Mouse (Mus musculus): ENCODE data around the gene Lmbrd1.
"Not testable (repeated sequence)": the region's sequence is repeated elsewhere in the genome, so short reads cannot be mapped to it uniquely, and the experiment has no call there.

The Lmbrd1 gene

DNA sequence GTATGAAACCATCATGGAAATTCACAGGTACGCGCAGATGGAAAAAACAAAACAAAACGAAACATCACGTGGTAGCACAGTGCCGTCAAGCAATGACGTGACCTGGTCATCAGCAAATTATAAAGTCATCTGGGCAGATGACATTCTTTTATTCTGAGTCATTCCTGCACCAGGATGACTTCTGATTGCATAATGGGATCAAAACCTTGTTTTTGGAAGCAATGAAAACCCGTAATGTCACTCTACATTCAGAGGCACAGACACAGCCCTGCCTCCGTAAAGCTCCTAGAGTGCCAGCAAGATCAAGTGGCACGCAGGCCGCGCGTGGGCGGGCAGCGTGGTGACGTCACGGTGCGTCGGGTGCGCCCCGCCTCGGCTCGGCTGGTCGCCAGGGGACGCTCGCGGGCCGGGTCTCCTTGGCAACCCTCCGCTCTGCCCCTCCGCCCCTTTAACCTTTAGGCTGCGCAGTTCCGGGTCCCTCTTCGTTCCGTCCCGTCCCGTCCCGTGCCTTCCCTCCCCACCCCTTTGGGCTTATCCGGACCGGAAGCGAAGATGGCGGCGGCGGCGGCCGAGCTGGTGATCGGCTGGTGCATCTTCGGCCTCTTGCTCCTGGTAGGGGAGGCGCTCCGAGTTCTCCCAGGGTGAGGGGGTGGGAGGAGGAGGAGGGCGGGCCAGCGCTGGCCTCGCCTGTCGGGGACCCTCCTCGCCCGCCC lies at the start of gene Lmbrd1:
Lmbrd1 (plus strand) TSS at position 426 of the 713 bp plus-strand sequence.
- POLR2A ChIA-PET, result interaction anchor here in 2 of 4 experiments (0.6 to 1.1 kb wide), 2 partner anchors 16 to 55 kb away, joined by 3 to 7 read pairs; no protein-coding TSS in a partner anchor
- CTCF ChIA-PET, result interaction anchor here in 3 of 4 experiments (0.7 to 1.2 kb wide), 3 partner anchors 45 to 367 kb away, joined by 3 to 4 read pairs (median 3); no protein-coding TSS in a partner anchor

DNA sequence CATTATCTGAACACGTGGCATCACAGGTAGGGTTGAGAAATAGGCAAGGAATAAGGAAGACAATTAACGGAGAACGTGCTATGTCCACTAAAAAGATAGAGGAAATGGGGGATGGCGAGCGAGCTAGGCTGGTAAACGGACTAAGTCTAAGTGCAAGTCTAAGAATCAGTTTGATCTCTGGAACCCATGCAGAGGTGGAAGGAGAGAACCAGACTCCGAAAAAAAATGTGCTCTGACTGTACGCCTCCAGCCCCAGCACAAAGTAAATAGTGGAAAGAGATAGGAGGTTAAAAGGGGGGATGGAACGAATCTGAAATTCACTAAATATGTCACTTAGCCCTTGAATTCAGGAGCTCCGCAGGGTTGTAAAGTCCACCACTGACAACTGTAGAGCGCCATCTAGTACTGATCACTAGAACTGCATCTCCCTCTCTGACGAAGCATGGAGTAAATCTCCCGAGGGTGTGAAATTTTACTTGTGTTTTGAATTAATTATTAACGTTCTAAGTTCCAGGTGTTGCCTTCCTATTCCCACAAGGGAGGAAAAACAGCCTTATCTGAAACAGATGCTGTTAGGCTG lies 44.8 kb upstream of the Lmbrd1 start:
- POLR2A ChIA-PET, result interaction anchor here in 1 of 4 experiments (0.5 kb wide), 1 partner anchor 255 kb away, joined by 4 read pairs; no protein-coding TSS in a partner anchor
- CTCF ChIA-PET, result interaction anchor here (0.6 to 2.3 kb wide), 18 partner anchors 10 to 645 kb away, joined by 3 to 12 read pairs (median 4); partner anchors contain the start of gene Lmbrd1 (in 1 of the 4)

- POLR2A ChIA-PET, result no interaction called here
- CTCF ChIA-PET, result interaction anchor here in 1 of 4 experiments (1.7 kb wide), 1 partner anchor 16 kb away, joined by 6 read pairs; no protein-coding TSS in a partner anchor
These were observed 28.3 kb upstream of the Lmbrd1 start for GRCm38 (mm10) chr1:24650100-24650499.

DNA sequence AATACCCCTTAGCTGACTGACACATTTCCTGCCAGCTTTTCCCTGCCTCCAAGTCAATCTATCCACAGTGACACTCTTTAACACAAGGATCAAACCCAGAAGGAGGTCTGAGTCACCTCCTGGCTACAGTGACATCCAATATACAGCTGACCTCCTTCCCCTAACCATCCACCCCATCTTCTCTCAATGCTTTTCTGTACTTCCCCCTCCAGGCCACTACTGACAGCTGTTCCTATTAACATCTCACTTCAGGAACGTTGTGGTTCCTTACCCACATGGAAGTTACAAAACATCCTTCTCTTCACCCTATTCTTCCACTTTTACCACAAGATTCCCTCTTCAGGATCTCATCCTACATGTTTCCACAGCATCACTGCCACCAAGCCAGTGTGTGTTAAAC lies 18.5 kb upstream of the Lmbrd1 start:
- ChIA-PET CTCF (no interaction called here), POLR2A (no interaction called here)

- POLR2A ChIA-PET, CTCF ChIA-PET: not testable (repeated sequence)
These were observed 17.8 kb upstream of the Lmbrd1 start for GRCm38 (mm10) chr1:24660662-24661061.

DNA sequence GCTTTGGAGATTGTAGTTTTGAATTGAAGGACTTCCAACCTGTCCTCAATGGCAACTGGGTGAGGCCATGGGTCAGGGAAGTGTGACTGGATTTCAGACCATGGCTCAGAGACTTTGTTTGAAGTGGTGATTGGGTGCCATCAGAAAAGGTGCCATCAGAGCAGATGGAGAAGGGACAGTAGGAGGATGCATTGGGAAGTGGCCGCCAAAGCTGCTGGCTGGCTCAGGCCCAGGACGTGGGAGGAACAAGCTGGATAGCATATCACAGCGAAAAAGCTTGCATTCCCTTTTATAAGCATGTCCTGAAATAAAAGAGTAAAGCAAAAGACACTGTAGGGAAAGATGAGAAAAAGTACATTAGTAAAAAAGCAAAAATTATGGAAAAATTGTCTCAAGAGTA lies 16.9 kb upstream of the Lmbrd1 start:
- CTCF ChIA-PET, result no interaction called here
- POLR2A ChIA-PET, result no interaction called here

DNA sequence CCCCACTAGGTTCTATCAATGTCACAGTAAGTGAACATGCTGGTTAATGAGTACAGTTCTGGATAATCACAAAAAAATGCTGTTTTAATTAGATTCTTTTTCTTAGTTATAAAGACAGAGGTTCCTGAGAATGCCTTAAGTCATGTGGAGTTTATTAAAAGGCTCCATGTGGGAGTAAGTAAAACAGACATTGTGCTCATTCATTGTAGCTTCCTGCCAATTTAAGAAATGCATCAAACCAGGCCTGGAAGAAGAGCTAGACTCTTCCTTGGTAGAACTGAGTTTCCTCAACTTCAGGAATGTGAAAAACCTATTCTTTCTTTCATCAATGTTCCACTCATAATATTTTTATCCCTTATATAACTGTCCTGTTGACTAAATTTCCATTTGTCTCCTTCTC lies 14.3 kb upstream of the Lmbrd1 start:
- ChIA-PET CTCF (no interaction called here), POLR2A (no interaction called here)

DNA sequence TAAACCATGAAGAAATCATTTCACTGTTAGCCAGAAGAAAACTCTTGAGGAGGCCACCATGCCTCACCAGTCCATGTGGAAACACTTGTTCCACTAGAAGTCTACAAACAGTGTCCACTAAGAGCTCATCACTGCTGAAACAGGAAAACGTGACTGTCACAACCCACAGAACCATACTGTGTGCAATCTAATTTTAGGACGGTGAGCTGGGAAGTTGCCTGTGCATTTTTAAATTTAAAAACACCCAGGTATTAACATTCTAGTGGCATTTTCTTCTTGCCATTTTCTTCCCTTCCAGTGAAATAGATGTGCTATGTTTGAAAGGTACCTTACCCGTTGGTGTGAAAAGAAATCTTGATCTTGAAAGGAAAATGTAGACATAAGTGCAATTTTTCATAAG lies 5.2 kb upstream of the Lmbrd1 start:
- ChIA-PET CTCF (no interaction called here), POLR2A (no interaction called here)

DNA sequence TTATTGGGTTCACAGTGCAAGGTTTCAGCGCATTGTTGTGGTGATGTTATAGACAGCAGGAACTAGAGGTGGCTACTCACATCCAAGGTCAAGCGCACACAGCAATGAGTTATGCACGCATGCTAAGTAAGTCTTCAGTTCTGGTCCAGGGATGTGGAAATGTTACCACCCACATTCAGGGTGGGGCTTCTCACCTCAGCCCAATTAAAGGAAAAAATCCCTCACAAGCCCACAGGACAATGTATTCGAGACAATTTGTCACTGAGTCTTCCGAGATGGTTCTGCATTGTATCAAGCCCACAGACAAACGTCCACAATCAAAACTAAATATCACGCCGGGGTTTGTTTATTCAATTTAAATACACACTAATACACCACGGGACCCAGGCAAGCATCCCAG lies 724 bp upstream of the Lmbrd1 start:
- ChIA-PET CTCF (interaction anchor here in 2 of 4 experiments (1.1 to 1.2 kb wide), 2 partner anchors 44 to 367 kb away, joined by 3 to 4 read pairs; no protein-coding TSS in a partner anchor), POLR2A (no interaction called here)

DNA sequence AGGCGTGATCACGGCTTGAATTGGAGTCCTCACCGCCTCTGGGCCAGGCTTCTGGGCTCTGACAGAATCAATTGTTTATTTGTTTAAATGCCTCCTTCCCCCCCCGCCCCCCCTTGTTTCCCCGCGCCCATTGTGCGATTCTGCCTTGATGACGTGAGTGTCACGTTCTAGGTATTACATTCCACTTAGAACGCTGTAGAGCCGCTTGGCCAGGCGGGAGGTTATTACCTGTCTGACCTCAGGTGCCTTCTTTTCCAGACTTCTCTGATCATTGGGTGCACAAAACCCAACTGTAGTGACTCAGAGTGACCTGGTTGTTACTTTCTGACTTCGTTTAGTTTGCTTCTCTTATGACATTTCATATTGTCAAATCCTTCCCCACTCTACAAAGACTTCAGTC lies 641 bp downstream of the Lmbrd1 start:
- CTCF ChIA-PET, result interaction anchor here in 2 of 4 experiments (1.1 to 1.2 kb wide), 2 partner anchors 45 to 368 kb away, joined by 3 to 4 read pairs; no protein-coding TSS in a partner anchor
- POLR2A ChIA-PET, result interaction anchor here in 2 of 4 experiments (0.6 to 1.1 kb wide), 2 partner anchors 17 to 54 kb away, joined by 3 to 7 read pairs; no protein-coding TSS in a partner anchor

DNA sequence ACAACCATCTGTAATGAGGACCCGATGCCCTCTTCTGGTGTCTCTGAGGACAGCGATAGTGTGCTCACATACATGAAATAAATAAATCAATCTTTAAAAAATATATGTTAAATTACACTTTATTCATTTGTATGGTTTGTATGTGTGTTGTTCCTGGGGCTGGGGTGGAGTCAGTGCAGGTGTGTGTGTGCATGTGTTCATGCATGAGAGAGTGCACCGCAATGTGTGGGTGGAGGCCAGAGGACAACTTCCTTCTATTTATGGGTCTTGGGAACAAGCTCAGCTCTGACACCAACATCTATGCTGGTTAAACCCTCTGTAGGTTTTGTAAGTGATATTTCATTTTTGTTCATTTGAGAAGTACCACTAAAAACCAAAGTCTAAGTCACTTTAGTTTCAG lies 2.6 kb downstream of the Lmbrd1 start:
- CTCF ChIA-PET, result no interaction called here
- POLR2A ChIA-PET, result interaction anchor here in 1 of 4 experiments (1.4 kb wide), 1 partner anchor 19 kb away, joined by 4 read pairs; no protein-coding TSS in a partner anchor

DNA sequence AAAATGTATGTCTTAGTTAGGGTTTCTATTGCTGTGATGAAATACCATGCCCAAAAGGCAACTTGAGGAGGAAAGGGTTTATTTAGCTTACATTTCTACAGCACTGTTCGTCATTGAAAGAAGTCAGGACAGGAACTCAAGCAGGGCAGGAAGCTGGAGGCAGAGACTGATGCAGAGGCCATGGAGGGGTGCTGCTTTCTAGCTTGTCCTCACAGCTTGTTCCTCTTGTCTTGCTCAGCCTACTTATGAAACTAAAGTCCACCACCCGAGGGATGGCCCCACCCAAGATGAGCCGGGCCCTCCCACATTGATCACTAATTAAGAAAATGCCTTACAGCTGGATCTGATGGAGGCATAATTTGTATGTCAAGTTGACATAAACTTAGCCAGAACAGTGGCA lies 3.5 kb downstream of the Lmbrd1 start:
- CTCF ChIA-PET, result interaction anchor here in 1 of 4 experiments (0.5 kb wide), 1 partner anchor 638 kb away, joined by 4 read pairs; no protein-coding TSS in a partner anchor

GRCm38 (mm10) chr1:24683947-24684346 lies 5.5 kb downstream of the Lmbrd1 start:
- CTCF ChIA-PET, result no interaction called here
- POLR2A ChIA-PET, result interaction anchor here in 1 of 4 experiments (0.6 kb wide), 1 partner anchor 16 kb away, joined by 3 read pairs; no protein-coding TSS in a partner anchor

More for the DNA sequence above, 3.5 kb downstream of the Lmbrd1 start:
- POLR2A ChIA-PET, result no interaction called here

GRCm38 (mm10) chr1:24685606-24686005 lies 7.2 kb downstream of the Lmbrd1 start:
- POLR2A ChIA-PET, result no interaction called here
- CTCF ChIA-PET, result no interaction called here

DNA sequence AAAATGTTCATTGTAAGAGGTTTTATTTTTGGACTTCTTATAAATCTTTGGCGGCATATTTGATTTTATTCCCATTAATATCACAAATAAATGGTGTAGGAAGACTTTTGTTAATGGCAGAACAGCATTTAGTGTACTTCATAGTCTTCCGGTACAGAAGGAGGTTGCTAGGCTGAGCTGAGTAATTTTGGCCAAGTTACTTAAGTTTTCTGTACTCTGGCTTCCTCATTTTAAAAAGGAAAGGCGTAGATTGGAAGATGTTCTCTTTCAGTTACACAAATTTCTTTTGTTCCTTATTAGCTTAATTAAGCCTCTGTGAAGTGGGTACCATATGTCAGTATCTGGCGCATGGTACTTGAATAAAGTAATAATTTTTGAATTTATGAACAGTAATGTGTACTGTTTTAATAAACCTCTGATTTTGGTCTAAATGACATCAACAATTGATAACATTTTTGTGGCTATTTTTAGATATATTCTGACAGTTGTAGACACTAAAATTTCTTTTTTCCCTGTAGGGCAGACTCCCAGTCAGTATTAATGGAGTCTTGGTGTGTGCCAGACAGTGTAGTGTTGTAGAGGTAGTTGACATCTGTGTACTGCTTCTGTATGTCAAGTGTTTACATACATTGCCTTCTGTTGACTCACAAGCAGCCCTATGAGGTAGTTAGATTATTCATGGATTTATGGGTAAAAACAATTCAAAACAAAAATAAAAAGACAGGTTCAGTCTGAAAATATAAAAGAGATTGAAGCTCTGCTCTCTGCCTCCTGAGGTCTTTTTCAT lies 8.0 kb downstream of the Lmbrd1 start:
- ChIA-PET POLR2A (interaction anchor here in 1 of 4 experiments (1.8 kb wide), 1 partner anchor 13 kb away, joined by 6 read pairs; no protein-coding TSS in a partner anchor), CTCF (no interaction called here)

GRCm38 (mm10) chr1:24697677-24698076 lies 19.2 kb downstream of the Lmbrd1 start:
- ChIA-PET POLR2A (no interaction called here), CTCF (interaction anchor here in 1 of 4 experiments (0.7 kb wide), 1 partner anchor 750 kb away, joined by 3 read pairs; no protein-coding TSS in a partner anchor)

DNA sequence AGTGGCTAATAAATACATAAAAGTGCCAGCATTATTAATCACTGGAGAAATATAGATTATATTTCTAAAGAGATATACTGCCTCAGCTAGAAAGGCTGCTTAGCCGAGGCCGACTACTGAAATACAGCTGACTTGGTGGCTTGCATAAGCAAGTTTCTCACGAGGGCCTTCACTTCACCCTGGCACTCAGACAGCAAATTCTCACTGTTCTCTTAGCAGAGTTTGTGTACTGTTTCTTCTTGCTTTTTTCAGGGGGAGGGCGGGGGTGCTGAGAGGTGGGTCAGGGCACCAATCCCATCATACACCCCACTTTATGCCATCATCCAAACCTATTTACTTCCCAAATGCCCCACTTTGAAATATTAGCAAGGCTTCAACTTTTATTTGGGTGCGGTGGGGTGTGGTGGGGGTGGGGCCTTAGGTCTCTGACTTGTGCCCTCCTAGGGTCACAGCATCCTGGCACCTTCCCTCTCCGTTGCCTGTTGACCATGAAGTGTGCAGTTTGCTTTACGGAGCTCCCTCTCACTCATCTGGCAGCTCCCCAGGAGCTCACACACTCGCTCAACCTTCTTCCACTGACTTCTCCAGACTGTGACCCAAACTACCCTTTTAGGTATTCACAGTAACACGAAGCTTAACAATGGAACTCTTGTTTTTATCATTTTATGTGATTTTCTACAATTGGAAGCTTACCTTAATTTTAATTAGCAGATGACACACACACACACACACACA lies 19.9 kb downstream of the Lmbrd1 start:
- CTCF ChIA-PET, result interaction anchor here in 1 of 4 experiments (0.7 kb wide), 1 partner anchor 749 kb away, joined by 3 read pairs; no protein-coding TSS in a partner anchor
- POLR2A ChIA-PET, result interaction anchor here in 1 of 4 experiments (1.7 kb wide), 1 partner anchor 11 kb away, joined by 6 read pairs; no protein-coding TSS in a partner anchor

GRCm38 (mm10) chr1:24699320-24699719 lies 20.9 kb downstream of the Lmbrd1 start:
- CTCF ChIA-PET, result no interaction called here
- POLR2A ChIA-PET, result interaction anchor here in 2 of 4 experiments (0.6 to 1.7 kb wide), 3 partner anchors 12 to 19 kb away, joined by 3 to 6 read pairs (median 4); no protein-coding TSS in a partner anchor

DNA sequence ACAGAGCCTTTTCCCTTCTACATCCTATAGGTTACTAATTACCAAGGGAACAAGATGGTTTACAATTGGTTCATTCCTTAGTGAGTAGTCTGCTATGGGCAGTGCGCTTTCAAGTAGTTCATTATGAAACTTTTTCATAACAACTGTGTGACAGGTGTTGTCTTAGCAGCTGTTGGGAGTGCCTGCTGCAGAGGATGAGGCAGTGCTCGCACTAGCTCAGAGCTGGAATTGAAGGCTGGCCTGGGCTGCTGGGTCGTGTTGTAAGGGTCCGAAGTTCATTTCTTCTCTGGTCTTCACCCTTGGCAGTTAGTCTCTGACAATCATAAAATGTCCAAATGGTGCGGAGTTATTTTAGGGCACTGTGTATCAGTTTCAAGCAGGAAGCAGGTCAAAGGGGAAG lies 21.8 kb downstream of the Lmbrd1 start:
- POLR2A ChIA-PET, result interaction anchor here in 1 of 4 experiments (1.4 kb wide), 1 partner anchor 20 kb away, joined by 4 read pairs; no protein-coding TSS in a partner anchor
- CTCF ChIA-PET, result no interaction called here
